Mouse (Mus musculus) adipocyte (in vitro differentiated cells): Measurements from ENCODE around the gene Ccdc58.
"Not testable (repeated sequence)": the region's sequence is repeated elsewhere in the genome, so short reads cannot be mapped to it uniquely, and the experiment has no call there.

Source experiments
- DNase-seq: peaks from one replicate; pipeline ENCODE4 v3.0.0-alpha.2; 2016; ENCODE audit warnings: low spot score

Gene Ccdc58

DNA sequence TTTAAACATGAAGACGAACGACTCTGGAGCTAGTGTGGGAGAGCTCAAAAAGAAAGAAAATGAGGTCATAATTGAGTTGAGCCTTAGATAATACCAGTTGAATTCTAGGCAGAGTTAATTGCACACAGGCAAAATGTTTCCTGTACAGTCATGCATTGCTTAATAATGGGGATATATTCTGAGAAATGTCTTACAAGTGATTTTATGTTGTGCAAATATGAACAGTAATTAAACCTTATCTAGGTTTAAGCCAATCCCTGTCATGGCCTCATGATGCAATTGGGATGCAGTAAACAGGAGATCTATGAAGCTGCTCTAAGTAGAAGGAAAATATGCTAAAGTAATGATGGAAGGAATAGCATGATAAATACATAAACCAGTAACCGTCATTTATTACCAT, 3.3 kb downstream of the Ccdc58 start:
- DNase-seq = no peak

DNA sequence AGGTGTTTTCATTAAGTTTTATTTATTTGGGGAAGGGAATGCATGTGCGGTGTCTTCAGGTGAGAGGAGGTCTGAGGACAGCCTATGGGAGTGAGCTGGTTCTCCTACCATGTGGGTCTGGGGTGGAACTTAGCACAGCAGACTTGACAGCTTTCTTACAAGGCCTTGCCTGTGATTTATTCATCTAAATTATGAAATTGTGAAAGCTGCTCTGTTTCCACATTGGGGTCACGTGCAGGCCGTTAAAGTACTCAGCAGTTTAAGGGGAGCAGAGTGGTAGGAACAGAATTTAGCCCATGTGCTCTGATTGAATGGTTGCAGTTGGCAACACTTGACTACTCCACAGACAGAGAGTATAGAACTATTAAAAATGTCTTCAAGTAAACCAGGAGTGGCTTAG, 8.4 kb downstream of the Ccdc58 start:
- DNase-seq = no peak

DNA sequence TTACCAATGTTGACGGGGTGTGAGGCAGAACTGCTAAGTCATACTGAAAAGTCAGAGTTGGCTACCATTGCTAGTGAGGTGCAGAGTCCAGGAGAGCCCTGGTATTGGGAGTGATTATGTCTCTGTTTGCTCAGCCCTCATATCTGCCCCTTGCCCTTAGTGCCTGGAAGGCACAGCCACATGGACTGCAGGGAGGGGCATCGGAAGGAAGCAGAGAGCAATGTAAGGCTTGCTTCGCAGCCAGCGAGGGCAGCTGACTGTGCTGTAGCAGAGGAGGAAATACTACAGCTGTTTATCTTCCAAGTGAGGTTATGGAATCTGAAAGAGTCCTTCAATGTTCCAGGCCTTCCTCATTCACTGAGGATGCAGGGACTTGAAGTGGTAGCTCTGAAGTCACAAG, 16.4 kb downstream of the Ccdc58 start:
- no peak for DNase-seq

DNA sequence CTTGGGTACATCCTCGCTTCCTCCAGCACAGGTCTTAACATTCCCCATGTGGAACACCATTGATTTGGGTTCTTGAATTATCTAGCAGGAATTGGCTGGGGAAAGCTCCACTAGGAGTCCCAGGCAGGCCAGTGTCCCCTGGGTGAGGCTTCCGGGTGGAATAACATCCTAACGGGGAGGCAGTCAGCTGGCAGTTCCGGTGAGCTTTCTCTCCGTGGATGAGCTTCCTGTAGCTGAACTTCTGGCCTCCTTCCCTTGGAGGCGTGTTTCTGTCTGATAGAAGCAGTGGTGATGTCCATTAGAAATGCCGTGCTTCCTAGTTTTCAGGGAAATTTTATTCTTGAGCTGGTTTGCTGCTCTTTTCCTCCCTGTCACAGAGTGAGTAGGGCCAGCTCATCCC, 17.6 kb downstream of the Ccdc58 start:
- DNase-seq = no peak

DNA sequence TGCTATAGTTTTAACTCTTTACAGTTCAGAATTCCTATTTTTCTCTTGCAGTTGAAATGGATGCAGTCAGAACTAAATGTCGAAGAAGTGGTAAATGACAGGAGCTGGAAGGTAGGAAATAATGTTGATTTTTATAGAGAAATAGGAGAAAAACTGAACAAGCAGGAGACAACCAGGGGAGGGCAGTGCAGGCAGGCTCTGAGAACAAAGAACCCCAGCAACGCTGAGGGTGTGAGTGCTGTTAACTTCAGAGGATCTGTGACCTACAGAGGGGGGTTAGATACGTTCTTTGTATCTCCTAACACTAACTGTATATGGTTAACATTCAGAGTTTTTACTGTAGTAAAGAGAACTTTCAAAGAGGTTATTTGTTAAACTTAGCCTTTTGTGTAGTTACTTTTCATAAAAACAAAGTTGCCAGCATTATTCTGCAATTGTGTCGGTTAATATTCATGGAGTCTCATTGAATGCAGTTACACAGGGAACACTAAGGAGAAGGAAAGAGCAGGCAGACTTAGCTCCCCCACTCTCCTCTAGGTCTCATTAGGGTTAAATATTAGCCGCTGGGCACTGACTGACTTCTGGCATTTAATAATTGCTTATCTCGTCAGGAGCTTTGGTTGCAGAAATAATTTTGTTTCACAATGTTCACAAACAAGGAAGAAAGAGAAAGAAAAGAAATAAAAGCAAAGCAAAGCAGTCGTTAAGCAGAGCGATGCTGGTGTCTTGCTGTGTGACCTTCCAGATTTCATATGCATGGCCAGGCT, 18.5 kb downstream of the Ccdc58 start:
- DNase-seq = no peak

DNA sequence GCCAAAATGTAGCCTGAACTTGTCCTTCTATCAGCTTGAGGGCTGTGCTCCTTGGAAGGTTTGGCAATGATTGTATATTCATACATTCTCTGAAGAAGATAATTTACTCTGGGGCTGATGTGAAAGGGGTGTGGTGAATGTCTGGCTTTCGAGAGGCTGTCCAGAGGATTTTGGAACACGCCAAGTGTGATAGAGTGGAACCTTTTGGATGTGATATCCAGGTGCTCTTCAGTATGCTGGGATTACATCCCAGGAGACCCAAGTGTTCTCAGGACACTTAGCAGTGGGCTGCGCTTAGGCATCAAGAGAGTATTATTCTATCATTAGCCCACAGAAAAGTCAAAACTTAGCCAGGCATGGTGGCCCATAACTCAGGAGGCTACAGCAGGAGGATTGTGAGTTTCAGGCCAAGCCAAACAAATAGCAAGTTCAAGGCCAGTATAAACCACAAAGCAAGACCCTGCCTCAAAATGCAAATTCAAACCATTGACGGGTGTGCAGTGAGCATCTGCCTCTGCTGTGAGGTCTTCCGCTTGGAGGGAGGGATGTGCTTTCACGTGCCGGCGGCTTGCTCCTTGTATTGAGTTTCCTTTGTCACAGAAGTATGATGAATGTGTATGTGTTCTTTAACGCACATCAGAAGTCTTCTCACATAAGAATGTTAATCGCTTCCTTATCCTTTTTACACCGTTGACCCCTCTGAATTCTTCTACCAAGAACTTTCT, 19.5 kb downstream of the Ccdc58 start:
- DNase-seq = no peak

DNA sequence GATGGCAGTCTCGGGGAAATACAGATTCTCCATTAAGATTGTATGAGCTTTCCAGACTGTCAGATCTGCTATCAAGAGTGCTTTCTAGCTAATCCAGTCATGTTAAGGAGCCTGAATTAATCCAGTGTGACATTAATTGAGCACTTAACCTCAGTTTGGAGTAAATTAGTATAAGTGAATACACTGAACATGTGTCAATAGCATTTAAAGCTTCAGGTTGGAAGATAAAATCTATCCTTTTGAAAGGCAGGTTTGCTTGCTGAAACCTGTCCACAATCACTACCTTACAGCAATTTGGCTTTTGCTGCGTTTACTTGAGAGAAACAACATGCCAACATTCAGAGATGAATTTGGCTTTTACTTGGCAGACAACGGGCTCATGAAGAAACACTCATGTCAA, 22.6 kb downstream of the Ccdc58 start:
- DNase-seq = no peak

DNA sequence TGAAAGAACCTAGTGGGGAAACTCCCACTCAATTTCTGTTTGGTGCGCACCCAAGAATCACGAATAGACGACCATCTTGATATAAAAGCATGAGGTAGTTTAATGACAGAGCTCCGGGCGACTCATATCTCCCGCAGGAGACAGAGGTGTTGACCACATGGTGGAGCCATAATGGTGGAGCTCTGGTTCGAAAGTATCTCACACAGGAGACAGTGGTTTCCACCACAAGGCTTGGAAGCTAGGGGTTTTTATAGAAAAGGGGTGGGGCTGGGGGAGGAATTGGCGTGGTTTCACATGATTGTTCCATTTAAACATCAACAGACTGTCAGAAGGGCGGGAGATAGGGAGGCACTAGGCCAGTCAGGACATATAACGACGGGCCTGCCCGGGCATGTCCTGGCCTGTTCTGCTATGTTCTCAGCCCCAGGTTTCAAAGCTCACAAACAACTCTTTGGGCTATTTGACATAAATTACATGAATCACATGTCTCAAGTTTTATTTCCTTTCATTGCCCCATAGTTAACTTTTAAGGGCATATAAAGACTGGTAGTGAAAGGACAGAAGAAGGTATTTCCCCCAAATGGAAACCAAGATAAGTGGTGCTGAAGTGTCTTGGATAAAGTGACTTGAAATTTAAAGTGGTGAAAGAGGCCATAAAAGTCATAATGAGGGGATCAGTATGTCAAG, 26.5 kb downstream of the Ccdc58 start:
- not testable (repeated sequence) for DNase-seq

DNA sequence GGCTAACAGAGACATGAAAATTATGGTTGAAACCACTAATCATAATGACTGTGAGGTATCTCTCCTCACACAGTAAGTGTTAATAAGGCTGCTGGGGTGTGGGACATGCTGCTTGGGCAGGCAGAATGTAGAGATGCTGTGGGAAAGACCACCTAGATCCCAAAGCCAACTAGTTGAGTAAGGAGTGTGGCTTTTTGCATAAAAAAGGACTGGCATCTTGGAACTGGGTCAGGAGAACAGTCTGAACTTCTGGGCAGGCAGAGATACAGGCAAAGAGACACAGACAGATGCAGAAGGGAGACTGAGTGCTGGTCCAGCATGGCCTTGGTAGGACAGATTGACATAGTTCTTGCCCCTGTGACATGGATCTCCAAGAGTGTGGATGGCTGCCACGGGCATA, 30.0 kb downstream of the Ccdc58 start:
- no peak for DNase-seq

DNA sequence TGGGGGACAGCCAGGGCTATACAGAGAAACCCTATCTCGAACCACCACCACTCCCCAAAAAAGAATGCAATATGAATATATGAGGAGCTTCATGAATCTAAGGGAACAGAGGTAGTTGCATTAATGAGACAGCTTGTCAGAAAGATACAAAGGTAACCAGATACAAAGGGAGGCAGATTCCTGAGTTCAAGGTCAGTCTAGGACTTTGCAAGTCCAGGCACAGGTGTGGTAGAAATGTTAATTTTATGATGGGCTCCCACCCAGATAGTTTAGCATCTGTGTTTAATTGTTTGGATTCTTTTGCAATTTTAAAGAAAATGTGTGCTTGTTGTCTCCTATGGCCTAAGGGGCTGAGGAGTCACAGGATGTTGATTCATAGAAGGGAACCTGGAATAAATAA, 30.7 kb downstream of the Ccdc58 start:
- DNase-seq = no peak

DNA sequence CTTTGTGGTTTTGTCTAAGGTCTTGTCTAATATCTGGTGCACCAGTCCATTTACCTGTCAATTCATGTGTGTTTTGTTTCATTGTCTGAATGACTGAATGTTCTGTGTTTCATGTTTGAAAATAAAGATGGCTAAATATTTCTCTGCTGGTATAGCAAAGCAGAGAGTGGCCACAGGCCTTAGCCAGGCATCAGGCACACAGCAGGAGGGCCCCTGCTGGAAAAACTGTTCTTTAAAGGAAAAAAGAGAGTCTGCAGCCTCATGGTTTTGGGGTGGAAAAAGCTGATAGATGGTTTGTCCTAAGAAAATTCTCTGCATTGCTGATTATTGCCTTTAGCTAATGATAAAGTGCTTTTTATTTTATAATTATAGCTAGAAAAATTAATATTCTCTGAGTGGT, 40.0 kb downstream of the Ccdc58 start:
- DNase-seq = not testable (repeated sequence)

DNA sequence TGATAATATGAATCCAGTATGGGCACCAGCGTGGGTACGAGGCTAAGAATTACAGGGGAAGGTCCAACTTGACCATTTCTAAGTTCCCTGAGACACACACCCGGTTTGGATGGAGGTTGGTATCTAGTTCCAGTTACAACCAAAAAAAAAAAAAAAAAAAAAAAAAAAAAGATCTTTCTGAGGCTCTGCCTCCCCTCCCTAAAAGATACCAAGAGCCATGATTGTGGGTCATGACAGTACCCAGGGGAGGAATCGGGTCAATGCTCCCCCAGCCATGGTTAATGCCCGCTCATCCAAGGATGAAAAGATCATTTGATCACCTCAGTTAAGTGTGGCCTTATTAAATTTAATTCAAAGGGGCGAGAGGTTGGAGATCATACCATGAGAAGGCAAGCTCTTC, 44.3 kb downstream of the Ccdc58 start:
- DNase-seq = not testable (repeated sequence)

DNA sequence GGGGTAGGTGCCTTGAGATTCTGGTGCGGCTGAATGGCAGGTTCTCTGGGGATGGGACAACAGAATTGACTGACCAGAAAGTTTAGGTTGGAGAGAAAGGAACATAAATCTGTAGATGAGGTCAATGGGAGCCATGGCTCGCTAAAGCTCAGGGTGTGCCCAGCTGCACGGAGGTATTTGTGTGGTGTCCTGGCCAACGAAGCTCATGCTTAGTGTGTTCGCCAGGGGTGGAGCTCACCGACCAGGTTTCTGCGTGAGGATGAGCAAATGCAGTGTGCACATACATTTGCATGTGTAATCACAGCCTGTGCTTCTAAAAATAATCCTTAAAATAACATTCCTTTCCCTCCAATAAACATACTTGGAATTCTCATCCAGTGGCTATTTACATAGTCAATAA, 56.6 kb downstream of the Ccdc58 start:
- no peak for DNase-seq

DNA sequence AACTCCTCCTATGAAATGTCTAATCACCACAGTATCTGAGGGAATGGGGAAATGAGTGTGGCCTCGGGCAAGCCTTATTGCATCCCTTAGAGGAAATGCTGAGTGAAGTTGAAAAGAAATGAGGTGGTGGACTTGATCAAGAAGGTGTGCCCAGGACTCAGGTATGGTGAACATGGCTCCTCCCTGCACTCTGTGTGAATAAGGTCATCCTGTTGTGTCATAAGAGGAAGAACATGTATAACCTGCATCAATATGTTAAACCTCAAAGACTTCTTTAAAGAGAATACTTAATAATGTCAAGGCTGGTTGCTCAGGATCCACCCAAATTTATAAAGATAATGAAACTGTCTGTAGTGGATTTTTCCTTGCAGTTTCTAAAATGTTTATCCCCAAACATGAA, 59.7 kb downstream of the Ccdc58 start, which contains the start of gene Csta1:
Gene Csta1 (minus strand): TSS at position 101 of the 400 bp plus-strand sequence.
- DNase-seq = no peak

DNA sequence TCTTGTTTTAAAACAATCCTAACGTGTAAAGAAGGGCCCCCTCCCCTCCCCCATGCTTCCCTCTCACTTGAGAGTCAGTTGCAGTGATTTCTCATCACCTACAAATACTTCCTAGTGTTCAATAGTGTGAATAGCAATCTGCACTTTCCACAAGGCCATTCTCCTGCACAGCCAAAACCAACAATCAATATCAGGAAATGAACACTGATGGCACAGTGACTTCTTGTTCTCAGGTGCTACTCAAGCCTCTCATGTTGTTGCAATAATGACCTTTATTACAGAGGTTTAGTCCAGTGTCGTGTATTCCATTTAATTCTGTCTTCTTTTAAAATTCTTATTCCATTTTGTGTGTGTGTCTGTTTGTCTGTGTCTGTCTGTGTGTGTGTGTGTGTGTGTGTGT, 66.7 kb downstream of the Ccdc58 start:
- no peak for DNase-seq
